Mouse (Mus musculus): ENCODE measurements around the gene Tubd1. TPM values are rescaled to one million over a fixed set of nuclear protein-coding genes. Genes with fewer than 3 reads are reported as not detected.
A peak's percentile ranks its signal among the peaks of the same experiment; 100 is the strongest.

Tubd1 gene
- polyA plus RNA-seq, 2 experiments from 2014 or later = 4.0 to 6.7 TPM

GRCm38 (mm10) chr11:86602116-86602515 is 57.3 kb downstream of the Tubd1 start:
- no peak for ATAC-seq

- ATAC-seq = no peak
Observed at GRCm38 (mm10) chr11:86603719-86604118, 58.9 kb downstream of the Tubd1 start.

- no peak for ATAC-seq
Observed at GRCm38 (mm10) chr11:86604289-86604688, 59.5 kb downstream of the Tubd1 start.

DNA sequence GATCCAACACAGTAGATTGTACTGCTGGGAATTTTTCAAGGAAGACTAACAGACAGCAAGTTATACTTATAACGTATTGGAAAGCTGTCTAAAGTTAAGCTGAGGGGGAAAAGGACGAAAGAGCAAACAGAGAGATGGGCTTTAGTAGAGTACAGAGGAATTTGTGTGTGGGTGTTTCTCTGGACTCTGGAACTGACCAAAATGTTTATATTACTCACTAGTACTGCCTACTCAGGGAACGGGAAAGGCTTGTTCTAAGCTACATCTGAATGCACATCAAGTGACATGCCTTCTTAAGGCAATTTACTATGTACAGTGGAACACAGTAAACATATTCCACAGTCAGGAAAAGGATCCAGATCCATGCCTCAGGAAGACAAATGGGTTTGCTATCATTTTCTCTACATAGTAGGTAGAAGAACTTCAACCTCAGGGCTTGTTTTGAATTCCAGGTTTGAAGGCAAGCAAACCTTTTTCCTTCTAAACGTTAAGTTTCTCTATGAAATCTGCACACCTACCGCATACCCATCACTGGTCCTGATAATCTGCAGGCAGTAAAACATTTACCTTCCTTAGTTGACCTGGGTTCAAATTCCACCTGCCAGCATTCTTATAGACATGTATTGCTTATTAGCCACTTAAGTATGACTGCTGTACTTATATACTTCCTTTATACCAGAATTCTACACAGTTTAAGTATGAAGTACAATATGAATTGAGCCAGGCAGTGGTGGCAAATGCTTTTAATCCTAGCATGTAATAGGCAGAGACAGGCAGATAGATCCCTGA is 60.1 kb downstream of the Tubd1 start:
- ATAC-seq = no peak

DNA sequence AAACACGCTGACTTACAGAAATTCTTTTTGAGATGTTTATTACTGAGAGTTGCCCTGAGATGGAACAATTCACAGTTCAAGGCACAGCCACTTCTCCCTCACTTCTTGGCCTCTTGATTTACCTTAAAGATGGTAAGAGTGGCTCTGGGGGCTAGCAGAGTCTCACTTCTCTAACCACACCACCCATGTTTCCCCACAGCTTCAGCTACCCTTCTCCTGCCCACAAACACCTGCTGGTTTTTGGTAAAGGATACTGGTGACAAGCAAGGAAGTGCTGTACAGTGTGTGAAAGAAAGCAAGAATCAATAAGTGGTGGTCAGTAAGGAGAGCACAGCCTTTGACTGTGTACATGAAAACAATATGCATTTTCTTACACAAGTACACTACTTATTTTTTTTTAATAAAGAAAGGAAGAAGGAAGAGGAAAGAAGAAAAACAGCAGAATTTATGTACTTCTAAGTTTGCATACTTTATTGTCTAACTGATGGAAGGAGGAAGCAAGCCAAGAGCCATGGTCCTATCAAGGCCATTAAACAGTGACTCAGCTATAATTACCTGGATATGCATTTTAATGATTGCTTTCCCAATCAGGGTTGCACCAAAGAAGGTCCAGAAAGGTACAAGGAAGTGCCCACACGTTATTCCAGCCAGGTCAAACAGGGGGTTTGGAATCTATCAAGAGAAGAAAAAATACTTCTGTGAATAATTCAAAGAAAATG is 62.0 kb downstream of the Tubd1 start:
- ATAC-seq = no peak

DNA sequence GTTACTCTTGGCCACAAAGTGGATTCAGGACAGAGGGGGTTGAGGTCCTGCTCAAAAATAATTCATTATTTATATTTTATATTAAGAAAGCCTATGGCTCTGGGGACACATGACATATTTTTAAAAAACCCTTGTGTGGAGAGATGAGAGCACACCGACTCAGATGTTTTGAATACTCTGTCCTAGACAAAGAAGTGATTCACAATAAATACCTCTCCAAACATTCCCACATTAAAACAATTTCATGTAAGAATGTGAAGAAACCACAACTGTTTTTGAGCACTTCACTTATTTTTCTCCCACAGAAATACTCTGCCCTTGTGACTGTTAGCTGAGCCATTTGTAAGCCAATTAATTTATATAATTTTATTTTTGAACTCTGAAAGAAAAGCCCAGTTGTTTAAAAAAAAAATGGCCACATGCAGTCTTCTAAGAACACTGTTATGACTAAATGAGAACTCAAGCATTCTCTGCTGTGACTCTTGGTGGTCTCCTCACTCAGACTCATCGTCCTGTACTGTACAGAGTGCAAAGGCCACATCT is 63.1 kb downstream of the Tubd1 start:
- no peak for ATAC-seq

DNA sequence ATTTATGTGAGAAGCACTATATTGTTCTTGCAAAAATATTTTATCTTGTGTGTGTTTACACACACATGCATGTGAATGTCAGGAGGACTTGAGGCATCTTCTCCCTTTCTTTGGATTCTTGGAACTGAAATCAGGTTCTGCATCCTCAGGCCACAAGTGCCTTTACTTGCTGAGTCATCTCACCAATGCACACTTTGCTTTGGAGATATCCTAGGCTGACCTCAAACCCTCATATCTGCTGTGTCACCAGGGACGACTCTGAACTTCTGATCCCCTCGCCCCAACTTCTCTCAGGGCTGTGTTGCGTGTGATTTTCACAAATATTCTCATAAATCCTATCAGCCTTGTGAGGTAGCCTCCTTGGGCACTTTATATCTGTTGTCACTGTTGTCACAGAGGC is 65.4 kb downstream of the Tubd1 start:
- no peak for ATAC-seq

- no peak for ATAC-seq
Observed at GRCm38 (mm10) chr11:86611991-86612390, 67.2 kb downstream of the Tubd1 start.

GRCm38 (mm10) chr11:86614056-86614530 is 69.3 kb downstream of the Tubd1 start:
- peak; percentile 29 for ATAC-seq

GRCm38 (mm10) chr11:86614607-86615006 is 69.8 kb downstream of the Tubd1 start:
- ATAC-seq = no peak

Other genes with a start within 250 kb of the Tubd1 start
- gene Med13, start 187.4 kb upstream of the Tubd1 start, polyA plus RNA-seq (2017; shearing (Covaris generic)) = 10 to 100 TPM in 1 of 2 experiments, 1 to 10 TPM in 1; 9.3 to 14.5 TPM
- 10 to 100 TPM; 46.0 to 49.9 TPM for gene Rnft1, start 60.3 kb upstream of the Tubd1 start, polyA plus RNA-seq (2017; shearing (Covaris generic))
- gene Rps6kb1, start 186 bp upstream of the Tubd1 start, polyA plus RNA-seq (2017; shearing (Covaris generic)) = 10 to 100 TPM; 58.9 to 62.5 TPM
- 100 to 1,000 TPM; 405 to 430 TPM for gene Vmp1, start 138.8 kb downstream of the Tubd1 start, polyA plus RNA-seq (2017; shearing (Covaris generic))
- 10 to 100 TPM in 1 of 2 experiments, 1 to 10 TPM in 1; 9.8 to 10.7 TPM for gene Ptrh2, start 139.0 kb downstream of the Tubd1 start, polyA plus RNA-seq (2017; shearing (Covaris generic))
- 10 to 100 TPM; 80.2 to 87.2 TPM for gene Cltc, start 212.6 kb downstream of the Tubd1 start, polyA plus RNA-seq (2017; shearing (Covaris generic))